Mouse (Mus musculus) lung, embryonic 15.5 days (tissue): ENCODE measurements around the gene Otor. TPM values are rescaled to one million over a fixed set of nuclear protein-coding genes. Genes with fewer than 3 reads are reported as not detected.

ENCODE experiments used
- polyA plus RNA-seq: library from polyadenylated mRNA; unstranded; fragments of >200 nt; fragmentation: Nextera tagmentation; extraction: Ambion mirVana; gene quantifications from 2 replicates; pipeline ENCODE4 v1.2.1, GENCODE M21; 2015

The Otor gene
- polyA plus RNA-seq, 1 experiment from 2014 or later: 0.69 TPM

Other genes with a start within 250 kb of the Otor start
- 9.3 and 10.3 TPM in 2 replicates for gene Kif16b, start 176.9 kb upstream of the Otor start, polyA plus RNA-seq
- 74.2 and 75.2 TPM in 2 replicates for gene Snrpb2, start 15.4 kb upstream of the Otor start, polyA plus RNA-seq